ENCODE assay signal across 14 mouse cellular contexts in the genomic region with DNA sequence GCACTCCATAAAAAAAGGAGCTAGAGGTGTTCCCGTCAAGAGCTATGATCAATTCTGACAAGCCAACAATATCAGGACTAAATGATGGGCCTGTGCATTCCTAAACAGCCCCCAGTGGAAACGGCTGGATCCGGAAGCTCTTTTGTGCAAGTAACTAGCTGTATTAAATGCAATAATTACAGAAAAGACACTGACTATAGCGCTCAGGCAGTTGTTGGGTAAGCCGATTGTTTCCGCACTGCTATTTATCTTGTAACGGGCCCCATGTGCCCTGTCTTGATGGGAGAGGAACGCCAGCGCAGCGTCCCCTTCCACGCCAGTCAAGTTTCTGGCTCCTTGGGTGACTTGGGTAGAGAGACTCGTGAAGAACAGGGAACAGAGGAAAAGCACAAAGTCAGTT.
DNase-seq lines count a peak whose midpoint lies in the region; ATAC-seq and TF ChIP-seq lines count a peak whose summit lies in the region.
"Had no signal": no experiment of that assay in that cellular context is flagged by ENCODE, and none has a peak within 500 bp of the region (broad histone marks: within the 10 kb centered on the region; RNA-seq: fewer than 3 reads in every experiment).

No protein-coding gene starts in this region.

- TF ChIP-seq CTCF in lung, embryonic 14.5 days (IDR thresholded peaks at IDR 0.05; ENCODE audit: low read depth) = no peak

- no peak overlapping the region for H3K4me3 ChIP-seq in embryonic facial prominence, embryonic 14.5 days (ENCODE audit: low read depth, low read length)
- H3K4me3 ChIP-seq in embryonic facial prominence, embryonic 10.5 days = no peak overlapping the region
- H3K4me3 ChIP-seq in lung, embryonic 14.5 days (ENCODE audit: low read depth, low read length) = no peak overlapping the region
- no peak overlapping the region for H3K4me3 ChIP-seq in hindbrain, embryonic 14.5 days (replicated peaks; ENCODE audit: low read length)
- H3K4me3 ChIP-seq in neural tube, embryonic 13.5 days = no peak overlapping the region
- H3K4me3 ChIP-seq: heart, embryonic 10.5 days; left cerebral cortex, adult 2 months; midbrain, embryonic 12.5 days had no signal

- ATAC-seq in embryonic facial prominence, embryonic 14.5 days (ENCODE audit: low read depth) = no peak
- ATAC-seq in lung, embryonic 14.5 days (ENCODE audit: insufficient read depth) = peak; percentile 49; the same call in 1 of the 2 replicates
- ATAC-seq in hindbrain, embryonic 14.5 days (ENCODE audit: low FRiP score) = no peak
- peak; percentile 36; the same call in 1 of the 2 replicates for ATAC-seq in neural tube, embryonic 13.5 days (ENCODE audit: low read depth)

- no peaks in the 10 kb centered on the region for H3K9me3 ChIP-seq in embryonic facial prominence, embryonic 14.5 days (ENCODE audit: control insufficient read depth, low read length)
- H3K9me3 ChIP-seq in embryonic facial prominence, embryonic 10.5 days = no peaks in the 10 kb centered on the region
- no peaks in the 10 kb centered on the region for H3K9me3 ChIP-seq in lung, embryonic 14.5 days (ENCODE audit: low read depth, low read length)
- no peaks in the 10 kb centered on the region for H3K9me3 ChIP-seq in hindbrain, embryonic 14.5 days (ENCODE audit: control insufficient read depth, low read length)
- H3K9me3 ChIP-seq in neural tube, embryonic 13.5 days = no peaks in the 10 kb centered on the region
- H3K9me3 ChIP-seq: heart, embryonic 10.5 days; midbrain, embryonic 12.5 days had no signal

- H3K9ac ChIP-seq in embryonic facial prominence, embryonic 14.5 days (ENCODE audit: low read depth, low read length) = no peak overlapping the region
- no peak overlapping the region for H3K9ac ChIP-seq in lung, embryonic 14.5 days
- H3K9ac ChIP-seq in hindbrain, embryonic 14.5 days = no peak overlapping the region
- no peak overlapping the region for H3K9ac ChIP-seq in neural tube, embryonic 13.5 days
- H3K9ac ChIP-seq: midbrain, embryonic 12.5 days had no signal

- no peaks in the 10 kb centered on the region for H3K4me1 ChIP-seq in embryonic facial prominence, embryonic 14.5 days (ENCODE audit: control insufficient read depth, insufficient read depth, low read length)
- H3K4me1 ChIP-seq in embryonic facial prominence, embryonic 10.5 days = no peaks in the 10 kb centered on the region
- H3K4me1 ChIP-seq in lung, embryonic 14.5 days (ENCODE audit: insufficient read depth) = 0 out of 2 replicates have a peak, but pooled peaks cover 3% of the 10 kb centered on the region
- peaks cover 14% of the 10 kb centered on the region; the same call in 1 of the 2 replicates for H3K4me1 ChIP-seq in hindbrain, embryonic 14.5 days (replicated peaks; ENCODE audit: control insufficient read depth, insufficient read depth, low read length)
- H3K4me1 ChIP-seq in neural tube, embryonic 13.5 days (replicated peaks) = peaks cover 14% of the 10 kb centered on the region
- H3K4me1 ChIP-seq: heart, embryonic 10.5 days had no signal

- H3K36me3 ChIP-seq in embryonic facial prominence, embryonic 14.5 days (ENCODE audit: control insufficient read depth, insufficient read depth, low read length) = no peaks in the 10 kb centered on the region
- no peaks in the 10 kb centered on the region for H3K36me3 ChIP-seq in embryonic facial prominence, embryonic 10.5 days (replicated peaks)
- H3K36me3 ChIP-seq in lung, embryonic 14.5 days (ENCODE audit: insufficient read depth) = no peaks in the 10 kb centered on the region
- H3K36me3 ChIP-seq in hindbrain, embryonic 14.5 days (replicated peaks; ENCODE audit: control insufficient read depth, insufficient read depth) = no peaks in the 10 kb centered on the region
- no peaks in the 10 kb centered on the region for H3K36me3 ChIP-seq in neural tube, embryonic 13.5 days
- H3K36me3 ChIP-seq: heart, embryonic 10.5 days; midbrain, embryonic 12.5 days had no signal

- peak; percentile 8 for DNase-seq in embryonic facial prominence, embryonic 14.5 days (ENCODE audit: low spot score)
- no peak for DNase-seq in embryonic facial prominence, embryonic 10.5 days (ENCODE audit: low spot score)
- DNase-seq in lung, embryonic 14.5 days = peak; percentile 8
- no peak for DNase-seq in lung, postnatal 36 days
- DNase-seq in hindbrain, embryonic 14.5 days (ENCODE audit: low spot score) = no peak
- DNase-seq in cerebellum, adult 9-11 months = no peak
- DNase-seq in cerebellum, postnatal 4 days (ENCODE audit: low spot score in 2 of 2) = no peak
- DNase-seq: cerebellum, adult 18-20 months; kidney, postnatal 25 days had no signal

- H3K27me3 ChIP-seq in embryonic facial prominence, embryonic 14.5 days (replicated peaks; ENCODE audit: control insufficient read depth, insufficient read depth, low read length) = no peaks in the 10 kb centered on the region
- no peaks in the 10 kb centered on the region for H3K27me3 ChIP-seq in embryonic facial prominence, embryonic 10.5 days (replicated peaks; ENCODE audit: low read depth, poor library complexity, severe bottlenecking)
- no peaks in the 10 kb centered on the region for H3K27me3 ChIP-seq in lung, embryonic 14.5 days (ENCODE audit: insufficient read depth, low read length)
- 0 out of 2 replicates have a peak, but pooled peaks cover 4% of the 10 kb centered on the region for H3K27me3 ChIP-seq in hindbrain, embryonic 14.5 days (ENCODE audit: control insufficient read depth, insufficient read depth, low read length)
- peaks cover 4% of the 10 kb centered on the region; the same call in 1 of the 2 replicates for H3K27me3 ChIP-seq in neural tube, embryonic 13.5 days
- H3K27me3 ChIP-seq: midbrain, embryonic 12.5 days had no signal

- no peak overlapping the region for H3K4me2 ChIP-seq in embryonic facial prominence, embryonic 14.5 days (ENCODE audit: low read depth, low read length)
- H3K4me2 ChIP-seq in lung, embryonic 14.5 days = peak overlapping the region; percentile 33; the same call in 1 of the 2 replicates
- H3K4me2 ChIP-seq in hindbrain, embryonic 14.5 days (replicated peaks) = peak overlapping the region; percentile 33
- H3K4me2 ChIP-seq in neural tube, embryonic 13.5 days = peak overlapping the region; percentile 40
- H3K4me2 ChIP-seq: liver, embryonic 11.5 days; midbrain, embryonic 12.5 days had no signal

- H3K27ac ChIP-seq in embryonic facial prominence, embryonic 14.5 days (replicated peaks; ENCODE audit: low read depth, low read length) = no peak overlapping the region
- no peak overlapping the region for H3K27ac ChIP-seq in embryonic facial prominence, embryonic 10.5 days (replicated peaks)
- H3K27ac ChIP-seq in lung, embryonic 14.5 days (ENCODE audit: low read depth) = no peak overlapping the region
- H3K27ac ChIP-seq in hindbrain, embryonic 14.5 days = no peak overlapping the region
- H3K27ac ChIP-seq in neural tube, embryonic 13.5 days (replicated peaks) = no peak overlapping the region
- H3K27ac ChIP-seq: heart, embryonic 10.5 days; left cerebral cortex, adult 2 months; midbrain, embryonic 12.5 days had no signal

- WGBS in embryonic facial prominence, embryonic 14.5 days = 62% methylated on average over 12 of the region's 12 CpGs
- 72% methylated on average over 12 of the region's 12 CpGs for WGBS in embryonic facial prominence, embryonic 10.5 days
- 37% methylated on average over 12 of the region's 12 CpGs for WGBS in lung, embryonic 14.5 days
- 29% methylated on average over 12 of the region's 12 CpGs for WGBS in hindbrain, embryonic 14.5 days
- 18% methylated on average over 12 of the region's 12 CpGs for whole genome bisulfite sequencing in neural tube, embryonic 13.5 days

Comparison
In these comparisons a context has a peak if more than half of its experiments do, and no peak if none do; other contexts are left out.
1. DNase-seq: peak in embryonic facial prominence, embryonic 14.5 days (single experiment) and lung, embryonic 14.5 days (single experiment); none in embryonic facial prominence, embryonic 10.5 days (single experiment), lung, postnatal 36 days (single experiment), hindbrain, embryonic 14.5 days (single experiment), cerebellum, adult 9-11 months (single experiment) and cerebellum, postnatal 4 days (0 of 2).
2. ATAC-seq: peak in lung, embryonic 14.5 days (single experiment) and neural tube, embryonic 13.5 days (single experiment); none in embryonic facial prominence, embryonic 14.5 days (single experiment) and hindbrain, embryonic 14.5 days (single experiment).